8 mouse cellular contexts compared by ENCODE assay signal in the genomic region with DNA sequence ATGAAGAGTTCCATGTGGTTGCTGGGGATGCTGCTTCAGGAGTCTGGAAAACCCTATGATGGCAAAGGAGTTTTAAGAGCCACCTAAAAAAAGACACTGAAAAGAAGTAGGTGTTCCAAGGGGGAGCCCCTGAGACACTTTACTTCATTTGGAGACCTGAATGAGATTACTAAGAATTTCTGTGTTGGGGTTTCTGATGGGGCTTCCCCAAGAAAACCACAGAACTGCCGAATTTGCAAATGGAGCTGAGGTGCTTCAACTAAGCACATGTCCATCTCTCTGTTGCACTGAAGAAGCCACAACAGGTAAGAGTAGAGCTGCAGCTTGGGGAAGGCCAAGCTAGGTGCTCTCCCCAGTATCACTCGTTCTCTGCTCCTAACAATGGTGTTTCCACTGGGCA. TPM values are rescaled to one million over a fixed set of nuclear protein-coding genes. Genes with fewer than 3 reads are reported as not detected.
DNase-seq lines count a peak whose midpoint lies in the region; ATAC-seq lines count a peak whose summit lies in the region.

No protein-coding gene starts in this region.

- peak; percentile 86 for ATAC-seq in inflammation-experienced regulatory T-cells, adult 6 months

- DNase-seq in kidney, adult 9 months: peak; percentile 20
- no peak for DNase-seq in kidney, postnatal 10 days
- peak; percentile 32 for DNase-seq in thymus, postnatal 4 days
- DNase-seq in thymus, postnatal 36 days: no peak
- peak; percentile 82 for DNase-seq in splenic B cell, adult 2 months (ENCODE audit: low read depth, low spot score)
- DNase-seq in testis, postnatal 14 days (ENCODE audit: low spot score): no peak
- DNase-seq in embryo, embryonic 10.5 days (ENCODE audit: low spot score): no peak

- H3K36me3 ChIP-seq in splenic B cell, adult 2 months (ENCODE audit: control insufficient read depth, insufficient read depth, low read length, poor library complexity, severe bottlenecking): no peaks in the 10 kb centered on the region

- no peaks in the 10 kb centered on the region for H3K27me3 ChIP-seq in splenic B cell, adult 2 months (ENCODE audit: control insufficient read depth, insufficient read depth, low read length, poor library complexity, severe bottlenecking)

RNA-seq across cellular contexts. Expression of a gene that starts 5.8 kb away (rescaled TPM):
- 10 to 100 TPM; 36.5 to 64.5 (median 41.8) TPM for polyA plus RNA-seq in inflammation-experienced regulatory T-cells, adult 6 months (2017; shearing (Covaris generic))

RNA-seq across cellular contexts. Expression of a gene that starts 22.1 kb away (rescaled TPM):
- polyA plus RNA-seq in inflammation-experienced regulatory T-cells, adult 6 months (2017; shearing (Covaris generic)): 10 to 100 TPM in 1 of 3 experiments, 1 to 10 TPM in 2; 5.3 to 56.1 (median 5.7) TPM

Comparison
In these comparisons a context has a peak if more than half of its experiments do, and no peak if none do; other contexts are left out.
1. DNase-seq: peak in kidney, adult 9 months (single experiment), thymus, postnatal 4 days (single experiment) and splenic B cell, adult 2 months (single experiment); none in kidney, postnatal 10 days (single experiment), thymus, postnatal 36 days (0 of 2), testis, postnatal 14 days (single experiment) and embryo, embryonic 10.5 days (single experiment).